Mouse (Mus musculus): Measurements from ENCODE around the gene Rph3al.
A peak's percentile ranks its signal among the peaks of the same experiment; 100 is the strongest.

Rph3al gene

GRCm38 (mm10) chr11:75938379-75938906 lies at the start of gene Rph3al:
Gene Rph3al, minus strand, starts transcription at chr11:75938429.
- DNase-seq (ENCODE audit: low spot score) = peak; percentile 19

DNA sequence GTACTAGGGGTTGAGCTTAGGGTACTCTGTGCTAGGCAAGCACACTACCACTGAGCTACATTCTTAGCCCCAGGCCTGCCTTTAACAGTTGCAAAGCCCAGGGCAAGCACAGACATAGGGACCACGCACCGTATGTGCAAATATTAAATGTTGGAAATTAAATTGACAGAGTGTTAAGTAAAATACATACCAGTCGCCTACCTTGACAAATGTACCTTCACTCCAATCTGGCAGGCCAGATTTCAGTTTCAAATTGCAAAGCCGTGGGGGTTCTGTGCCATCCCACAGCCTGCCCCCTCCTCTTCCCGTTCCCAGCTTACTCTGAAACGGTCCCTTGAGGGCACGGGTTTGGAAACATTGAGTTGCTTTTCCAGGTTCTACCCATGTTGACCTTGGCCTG lies 47.7 kb upstream of the Rph3al start:
- DNase-seq (ENCODE audit: low spot score) = no peak

GRCm38 (mm10) chr11:75984581-75984980 lies 46.4 kb upstream of the Rph3al start:
- DNase-seq (ENCODE audit: low spot score) = no peak

DNA sequence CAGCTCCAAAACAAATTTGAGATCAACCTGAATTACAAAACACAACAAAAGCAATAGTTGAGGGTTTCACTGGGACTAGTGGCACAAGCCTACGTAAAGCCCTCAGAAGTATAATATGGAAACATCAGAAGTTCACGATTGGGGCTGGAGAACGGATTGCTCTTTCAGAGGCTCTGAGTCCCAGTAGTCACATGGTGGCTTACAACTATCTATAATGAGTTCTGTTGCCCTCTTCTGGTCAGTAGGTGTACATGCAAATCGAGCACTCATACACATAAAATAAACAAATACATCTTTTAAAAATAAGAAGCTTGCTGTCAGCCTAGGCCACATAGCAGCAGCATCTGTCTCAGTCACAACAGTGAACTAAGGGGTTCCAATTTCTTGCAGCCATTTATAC lies 45.0 kb upstream of the Rph3al start:
- no peak for DNase-seq (ENCODE audit: low spot score)

GRCm38 (mm10) chr11:75980413-75980812 lies 42.2 kb upstream of the Rph3al start:
- DNase-seq (ENCODE audit: low spot score) = no peak

GRCm38 (mm10) chr11:75978051-75978450 lies 39.8 kb upstream of the Rph3al start:
- DNase-seq (ENCODE audit: low spot score) = no peak

DNA sequence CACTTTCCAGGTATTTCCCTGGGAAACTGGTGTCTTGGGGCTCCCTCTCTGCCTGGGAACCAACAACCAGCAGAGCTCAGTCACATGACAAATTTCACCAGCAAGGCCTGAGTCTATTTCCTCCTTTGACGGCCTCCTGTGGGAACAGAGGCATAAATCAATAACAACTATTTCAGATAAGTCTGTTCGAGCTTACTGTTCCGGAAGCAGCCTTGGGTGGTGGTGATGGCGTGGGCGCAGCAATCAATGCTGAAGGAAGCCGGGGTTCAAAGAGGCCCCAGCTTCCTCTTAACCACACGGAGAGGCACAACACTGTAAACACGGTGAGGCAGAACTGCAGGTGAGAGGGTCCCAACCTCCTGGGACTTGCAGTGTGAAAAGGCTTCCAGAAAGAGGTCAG lies 38.5 kb upstream of the Rph3al start:
- no peak for DNase-seq (ENCODE audit: low spot score)

GRCm38 (mm10) chr11:75973988-75974387 lies 35.8 kb upstream of the Rph3al start:
- DNase-seq (ENCODE audit: low spot score) = no peak

DNA sequence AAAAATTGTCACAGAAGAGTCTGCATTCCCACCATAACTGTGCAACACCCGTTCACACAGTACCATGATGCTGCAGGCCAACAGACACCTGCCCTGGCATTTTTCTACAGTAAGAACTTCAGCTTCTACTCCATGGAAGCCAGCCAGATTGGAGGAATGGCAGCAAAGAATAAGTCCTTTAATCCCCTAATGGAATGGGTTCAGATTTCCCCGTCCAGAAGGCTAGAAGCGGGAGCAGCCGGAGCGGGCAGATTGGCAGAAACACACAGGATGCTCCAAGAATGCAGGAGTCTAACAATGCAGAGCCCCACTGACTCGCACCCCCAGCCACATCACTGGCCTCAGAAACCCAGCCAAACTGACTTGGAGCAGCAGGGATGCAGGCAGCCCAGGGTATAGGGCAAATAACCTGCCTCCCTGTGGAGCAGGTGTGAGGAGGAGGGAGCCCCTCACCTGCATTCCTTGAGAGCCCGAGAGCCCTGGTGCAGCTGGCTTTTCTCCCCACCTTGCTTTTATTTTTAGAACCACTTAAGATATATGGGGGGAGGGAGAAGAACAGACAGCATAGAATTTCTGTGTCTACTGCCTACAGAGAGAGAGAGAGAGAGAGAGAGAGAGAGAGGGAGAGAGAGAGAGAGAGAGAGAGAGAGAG lies 34.8 kb upstream of the Rph3al start:
- DNase-seq (ENCODE audit: low spot score) = no peak

GRCm38 (mm10) chr11:75972188-75972587 lies 34.0 kb upstream of the Rph3al start:
- no peak for DNase-seq (ENCODE audit: low spot score)

- DNase-seq (ENCODE audit: low spot score) = no peak
These were observed 32.4 kb upstream of the Rph3al start for GRCm38 (mm10) chr11:75970629-75971028.

DNA sequence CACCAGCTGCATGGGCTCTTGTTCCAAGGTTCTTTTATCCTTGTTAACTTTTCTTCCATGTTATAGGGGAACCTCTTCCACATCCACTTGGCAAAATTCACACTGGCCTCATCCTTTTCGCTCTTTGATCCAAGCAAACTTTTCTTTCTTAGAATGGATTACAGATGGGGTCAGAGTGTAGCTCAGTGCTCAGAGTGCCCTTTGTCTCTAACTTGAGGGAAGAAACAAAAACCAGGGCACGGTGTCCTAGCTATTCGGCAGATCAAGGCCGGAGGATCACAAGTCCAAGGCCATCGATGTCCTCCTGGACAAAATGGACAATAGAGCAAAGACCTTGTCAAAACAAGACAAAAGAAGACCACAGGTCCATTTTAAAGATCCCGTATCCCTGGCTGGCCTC lies 30.5 kb upstream of the Rph3al start:
- no peak for DNase-seq (ENCODE audit: low spot score)

GRCm38 (mm10) chr11:75966401-75967372 lies 28.5 kb upstream of the Rph3al start:
- peak; percentile 79 for DNase-seq (ENCODE audit: low spot score)

- DNase-seq (ENCODE audit: low spot score) = no peak
These were observed 27.6 kb upstream of the Rph3al start for GRCm38 (mm10) chr11:75965674-75966400.

- DNase-seq (ENCODE audit: low spot score) = no peak
These were observed 26.2 kb upstream of the Rph3al start for GRCm38 (mm10) chr11:75964476-75964730.

DNA sequence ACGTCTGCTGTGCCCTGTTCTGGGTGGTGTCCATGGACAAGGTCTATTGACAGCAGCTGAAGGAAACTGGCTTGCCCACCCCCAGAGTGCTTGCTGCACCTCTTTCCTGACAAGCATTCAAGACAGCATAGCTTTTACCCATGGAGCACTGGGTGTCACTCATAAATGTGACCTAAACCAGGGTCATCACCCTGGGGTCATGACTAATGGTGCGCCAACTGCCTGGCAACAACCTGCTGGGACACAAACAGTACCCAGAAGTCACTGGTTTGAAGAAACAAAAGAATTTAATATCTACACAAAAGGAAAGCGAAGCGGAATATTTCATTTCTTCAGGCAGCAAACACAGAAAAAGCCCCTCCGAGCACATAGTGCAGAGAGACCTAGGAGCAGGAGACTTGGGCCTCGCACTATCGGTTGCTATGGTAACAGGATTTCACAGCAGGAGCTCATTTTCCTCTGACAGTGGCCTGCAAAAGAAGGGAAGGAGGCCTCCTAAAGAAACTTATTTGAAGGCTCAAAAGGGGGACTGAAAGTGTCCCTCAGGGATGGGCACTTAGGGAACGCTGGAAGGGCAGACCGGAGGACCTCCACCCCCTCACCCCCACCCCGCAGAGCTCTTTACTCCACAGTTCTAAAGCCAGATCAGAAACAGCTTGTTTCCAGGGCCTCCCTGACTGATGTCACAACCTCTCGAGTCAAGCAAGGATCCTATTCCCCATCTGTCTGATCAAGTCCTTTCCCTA lies 25.7 kb upstream of the Rph3al start:
- DNase-seq (ENCODE audit: low spot score) = peak; percentile 49

DNA sequence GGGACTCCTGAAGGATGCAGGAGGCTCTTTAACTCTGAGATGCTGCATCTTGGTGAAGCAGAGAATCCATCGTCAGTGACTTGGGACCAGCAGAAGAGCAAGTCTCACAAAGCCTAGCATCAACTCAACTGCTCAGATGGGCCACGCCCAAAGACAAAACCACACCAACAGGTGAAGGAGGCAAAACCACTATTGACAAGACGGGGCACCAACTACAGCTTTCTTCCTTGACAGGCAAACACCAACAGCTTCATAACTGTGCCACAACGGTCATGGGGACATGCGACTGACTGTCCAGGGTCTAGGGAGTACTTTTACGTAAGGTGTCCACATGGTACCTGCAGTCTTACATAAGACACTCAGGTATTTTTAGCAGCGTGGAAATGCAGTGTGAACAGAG lies 23.6 kb upstream of the Rph3al start:
- DNase-seq (ENCODE audit: low spot score) = no peak

DNA sequence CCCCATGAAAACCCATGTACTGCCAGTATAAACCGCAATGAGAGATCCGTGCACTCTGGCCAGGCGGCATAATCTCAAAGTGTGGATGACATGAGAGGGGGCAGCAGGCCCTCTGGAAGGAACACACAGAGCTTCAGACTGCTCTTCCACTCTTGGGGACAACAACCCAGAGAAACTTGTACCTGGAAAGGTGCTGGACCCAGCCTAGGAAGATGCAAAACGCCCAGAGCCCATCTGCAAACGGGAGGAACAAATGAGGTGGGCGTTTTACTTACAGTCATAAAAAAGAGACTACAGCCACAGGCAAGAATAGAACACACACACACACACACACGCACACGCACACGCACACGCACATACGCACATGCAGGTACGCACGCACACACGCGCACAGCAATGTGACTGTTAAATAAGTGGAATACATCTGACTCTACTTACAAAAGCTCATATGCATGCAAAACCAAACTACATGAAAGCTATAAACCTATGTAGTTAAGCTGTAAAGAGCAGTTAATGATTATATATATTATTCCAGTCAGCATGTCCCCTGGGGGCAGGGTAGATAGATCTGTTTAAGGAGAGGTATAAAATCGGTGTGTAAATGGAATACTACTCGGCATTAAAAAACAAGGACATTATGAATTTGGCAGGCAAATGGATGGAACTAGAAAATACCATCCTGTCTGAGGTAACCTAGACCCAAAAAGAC lies 19.0 kb upstream of the Rph3al start:
- no peak for DNase-seq (ENCODE audit: low spot score)

- DNase-seq (ENCODE audit: low spot score) = no peak
These were observed 18.4 kb upstream of the Rph3al start for GRCm38 (mm10) chr11:75956651-75957050.

- DNase-seq (ENCODE audit: low spot score) = no peak
These were observed 16.7 kb upstream of the Rph3al start for GRCm38 (mm10) chr11:75954896-75955295.

DNA sequence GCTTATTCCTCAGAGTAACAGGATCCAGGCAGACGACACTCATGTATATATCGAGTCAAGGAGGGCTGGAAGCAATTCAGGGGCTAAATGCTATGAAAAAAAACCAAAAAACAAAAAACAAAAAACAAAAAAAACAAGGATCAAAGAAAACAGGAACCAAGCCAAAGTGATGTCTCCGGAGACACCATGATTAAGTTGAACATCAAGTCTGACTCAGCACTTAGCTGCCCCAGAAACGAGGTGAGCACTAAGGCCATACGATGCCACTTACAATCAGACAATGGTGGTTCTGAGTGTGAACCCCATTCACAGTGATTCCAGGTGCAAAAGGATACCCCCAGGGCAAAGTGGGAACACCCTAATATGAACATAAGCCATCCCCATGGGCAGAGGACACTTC lies 13.7 kb upstream of the Rph3al start:
- DNase-seq (ENCODE audit: low spot score) = peak; percentile 41
